Mouse (Mus musculus) thymus, postnatal 25 days (tissue): Measurements from ENCODE around the gene Nyx.
"Not testable (repeated sequence)": the region's sequence is repeated elsewhere in the genome, so short reads cannot be mapped to it uniquely, and the experiment has no call there.

ENCODE experiments used
- DNase-seq: peaks from one replicate; pipeline ENCODE4 v3.0.0; 2022

The Nyx gene

GRCm38 (mm10) chrX:13465810-13466209, at the start of gene Nyx:
TSS of gene Nyx (plus strand) at chrX:13466110.
- no peak for DNase-seq

- DNase-seq: no peak
Measured at GRCm38 (mm10) chrX:13422047-13422446, 43.9 kb upstream of the Nyx start.

- DNase-seq: no peak
Measured at GRCm38 (mm10) chrX:13431421-13431820, 34.5 kb upstream of the Nyx start.

GRCm38 (mm10) chrX:13436042-13436441, 29.9 kb upstream of the Nyx start:
- not testable (repeated sequence) for DNase-seq

GRCm38 (mm10) chrX:13456544-13456943, 9.4 kb upstream of the Nyx start:
- DNase-seq: peak; percentile 31

- peak; percentile 29 for DNase-seq
Measured at GRCm38 (mm10) chrX:13458766-13459165, 7.1 kb upstream of the Nyx start.

GRCm38 (mm10) chrX:13461266-13462261, 4.3 kb upstream of the Nyx start:
- peak; percentile 92 for DNase-seq

- no peak for DNase-seq
Measured at GRCm38 (mm10) chrX:13462982-13463517, 2.9 kb upstream of the Nyx start.

- no peak for DNase-seq
Measured at GRCm38 (mm10) chrX:13466681-13467080, 771 bp downstream of the Nyx start.

GRCm38 (mm10) chrX:13467121-13467571, 1.2 kb downstream of the Nyx start:
- DNase-seq: no peak

GRCm38 (mm10) chrX:13469160-13470116, 3.5 kb downstream of the Nyx start:
- DNase-seq: no peak

GRCm38 (mm10) chrX:13471925-13472324, 6.0 kb downstream of the Nyx start:
- DNase-seq: no peak

- no peak for DNase-seq
Measured at GRCm38 (mm10) chrX:13472751-13473225, 6.9 kb downstream of the Nyx start.

GRCm38 (mm10) chrX:13475382-13475781, 9.5 kb downstream of the Nyx start:
- DNase-seq: no peak

- no peak for DNase-seq
Measured at GRCm38 (mm10) chrX:13477596-13477995, 11.7 kb downstream of the Nyx start.

GRCm38 (mm10) chrX:13478298-13478697, 12.4 kb downstream of the Nyx start:
- no peak for DNase-seq

- DNase-seq: no peak
Measured at GRCm38 (mm10) chrX:13479570-13479969, 13.7 kb downstream of the Nyx start.

GRCm38 (mm10) chrX:13482576-13482975, 16.7 kb downstream of the Nyx start:
- no peak for DNase-seq

- no peak for DNase-seq
Measured at GRCm38 (mm10) chrX:13484447-13484846, 18.5 kb downstream of the Nyx start.

- DNase-seq: no peak
Measured at GRCm38 (mm10) chrX:13489001-13489400, 23.1 kb downstream of the Nyx start.

- DNase-seq: no peak
Measured at GRCm38 (mm10) chrX:13489761-13490160, 23.9 kb downstream of the Nyx start.

GRCm38 (mm10) chrX:13490941-13491340, 25.0 kb downstream of the Nyx start:
- DNase-seq: no peak

- no peak for DNase-seq
Measured at GRCm38 (mm10) chrX:13492922-13493321, 27.0 kb downstream of the Nyx start.
